Comparison of ENCODE assay signal across 10 mouse cellular contexts in genomic region chr8:3628014-3628413, GRCm38 (mm10). TPM values are rescaled to one million over a fixed set of nuclear protein-coding genes. Genes with fewer than 3 reads are reported as not detected.
DNase-seq lines count a peak whose midpoint lies in the region; ATAC-seq lines count a peak whose summit lies in the region.
"Had no signal": no experiment of that assay in that cellular context is flagged by ENCODE, and none has a peak within 500 bp of the region (broad histone marks: within the 10 kb centered on the region; RNA-seq: fewer than 3 reads in every experiment).

No protein-coding gene starts in this region.

- WGBS in liver, embryonic 11.5 days: 34% methylated on average over 5 of the region's 5 CpGs
- WGBS in hindbrain, embryonic 14.5 days: 31% methylated on average over 5 of the region's 5 CpGs

- H3K27me3 ChIP-seq in liver, embryonic 11.5 days (replicated peaks; ENCODE audit: control insufficient read depth, insufficient read depth, low read length): no peaks in the 10 kb centered on the region
- H3K27me3 ChIP-seq in hindbrain, embryonic 14.5 days (ENCODE audit: control insufficient read depth, insufficient read depth, low read length): 0 out of 2 replicates have a peak, but pooled peaks cover 10% of the 10 kb centered on the region

- H3K4me1 ChIP-seq in liver, embryonic 11.5 days (replicated peaks; ENCODE audit: control insufficient read depth, insufficient read depth, low read length): no peaks in the 10 kb centered on the region
- H3K4me1 ChIP-seq in hindbrain, embryonic 14.5 days (replicated peaks; ENCODE audit: control insufficient read depth, insufficient read depth, low read length): peaks cover 5% of the 10 kb centered on the region; the same call in 1 of the 2 replicates
- H3K4me1 ChIP-seq: lung, embryonic 15.5 days had no signal

- no peak overlapping the region for H3K4me2 ChIP-seq in liver, embryonic 11.5 days
- no peak overlapping the region for H3K4me2 ChIP-seq in hindbrain, embryonic 14.5 days (replicated peaks)
- H3K4me2 ChIP-seq: lung, embryonic 15.5 days had no signal

- no peaks in the 10 kb centered on the region for H3K9me3 ChIP-seq in liver, embryonic 11.5 days (ENCODE audit: control insufficient read depth, low read length)
- no peaks in the 10 kb centered on the region for H3K9me3 ChIP-seq in hindbrain, embryonic 14.5 days (ENCODE audit: control insufficient read depth, low read length)
- H3K9me3 ChIP-seq: lung, embryonic 15.5 days had no signal

- H3K27ac ChIP-seq in liver, embryonic 11.5 days (ENCODE audit: low read depth, low read length): no peak overlapping the region
- no peak overlapping the region for H3K27ac ChIP-seq in hindbrain, embryonic 14.5 days
- H3K27ac ChIP-seq: lung, embryonic 15.5 days had no signal

- no peak overlapping the region for H3K9ac ChIP-seq in liver, embryonic 11.5 days (ENCODE audit: low read depth, low read length)
- no peak overlapping the region for H3K9ac ChIP-seq in hindbrain, embryonic 14.5 days
- H3K9ac ChIP-seq: lung, embryonic 15.5 days had no signal

- DNase-seq in adrenal gland, postnatal 14 days: peak; percentile 51
- DNase-seq in adrenal gland, postnatal 4 days (ENCODE audit: low spot score in 2 of 2): no peak
- DNase-seq in liver, embryonic 11.5 days (ENCODE audit: low spot score): no peak
- DNase-seq in liver: no peak
- peak; percentile 73 for DNase-seq in induced T-regulatory cell, adult 2 months (ENCODE audit: low read depth)
- DNase-seq in naive thymus-derived CD4-positive, alpha-beta T cell, adult 2 months (ENCODE audit: low read depth): peak; percentile 60
- no peak for DNase-seq in adrenal gland, adult 18-20 months (ENCODE audit: low spot score in 2 of 2)
- no peak for DNase-seq in hindbrain, embryonic 14.5 days (ENCODE audit: low spot score)

- ATAC-seq in liver, embryonic 11.5 days (replicated peaks; ENCODE audit: low FRiP score): 0 out of 2 replicates have a peak, but pooled peaks have one; percentile 25
- no peak for ATAC-seq in hindbrain, embryonic 14.5 days (ENCODE audit: low FRiP score)

- 0 out of 2 replicates have a peak, but pooled peaks cover 2% of the 10 kb centered on the region for H3K36me3 ChIP-seq in liver, embryonic 11.5 days (ENCODE audit: control insufficient read depth, insufficient read depth, low read length)
- no peaks in the 10 kb centered on the region for H3K36me3 ChIP-seq in hindbrain, embryonic 14.5 days (replicated peaks; ENCODE audit: control insufficient read depth, insufficient read depth)
- H3K36me3 ChIP-seq: lung, embryonic 15.5 days had no signal

- H3K4me3 ChIP-seq in liver, embryonic 11.5 days (ENCODE audit: low read depth, low read length): no peak overlapping the region
- H3K4me3 ChIP-seq in hindbrain, embryonic 14.5 days (replicated peaks; ENCODE audit: low read length): no peak overlapping the region
- H3K4me3 ChIP-seq: lung, embryonic 15.5 days had no signal

RNA-seq across cellular contexts. Expression of gene Pcp2, which starts 2.7 kb away (rescaled TPM):
- not detected in 2 replicates for total RNA-seq in adrenal gland, postnatal 14 days (2021)
- not detected for total RNA-seq in adrenal gland, postnatal 4 days (2021)
- polyA plus RNA-seq in liver, embryonic 11.5 days (2014; fragmentation: Nextera tagmentation; extraction: Ambion mirVana): 0.40 TPM in 1 of 2 replicates, not detected in the other
- total RNA-seq in adrenal gland, adult 18-20 months (2021): not detected
- 1.0 and 6.3 TPM in 2 replicates for polyA plus RNA-seq in hindbrain, embryonic 14.5 days (2014; fragmentation: Nextera tagmentation; extraction: Ambion mirVana)

RNA-seq across cellular contexts. Expression of gene Stxbp2, which starts 2.7 kb away (rescaled TPM):
- total RNA-seq in adrenal gland, postnatal 14 days (2021): 79.6 and 116 TPM in 2 replicates
- total RNA-seq in adrenal gland, postnatal 4 days (2021): 100 to 1,000 TPM; 107 to 136 TPM
- polyA plus RNA-seq in liver, embryonic 11.5 days (2014; fragmentation: Nextera tagmentation; extraction: Ambion mirVana): 97.5 and 105 TPM in 2 replicates
- total RNA-seq in adrenal gland, adult 18-20 months (2021): 10 to 100 TPM; 87.5 to 98.8 TPM
- 23.3 and 32.3 TPM in 2 replicates for polyA plus RNA-seq in hindbrain, embryonic 14.5 days (2014; fragmentation: Nextera tagmentation; extraction: Ambion mirVana)

RNA-seq across cellular contexts. Expression of gene Pet100, which starts 6.7 kb away (rescaled TPM):
- total RNA-seq in adrenal gland, postnatal 14 days (2021): 121 TPM in 2 replicates
- 10 to 100 TPM; 90.1 to 98.4 TPM for total RNA-seq in adrenal gland, postnatal 4 days (2021)
- 102 and 111 TPM in 2 replicates for polyA plus RNA-seq in liver, embryonic 11.5 days (2014; fragmentation: Nextera tagmentation; extraction: Ambion mirVana)
- total RNA-seq in adrenal gland, adult 18-20 months (2021): 100 to 1,000 TPM; 117 to 148 TPM
- polyA plus RNA-seq in hindbrain, embryonic 14.5 days (2014; fragmentation: Nextera tagmentation; extraction: Ambion mirVana): 75.4 and 92.8 TPM in 2 replicates

RNA-seq across cellular contexts. Expression of gene Xab2, which starts 6.9 kb away (rescaled TPM):
- 31.5 and 38.2 TPM in 2 replicates for total RNA-seq in adrenal gland, postnatal 14 days (2021)
- total RNA-seq in adrenal gland, postnatal 4 days (2021): 10 to 100 TPM; 48.2 to 48.8 TPM
- polyA plus RNA-seq in liver, embryonic 11.5 days (2014; fragmentation: Nextera tagmentation; extraction: Ambion mirVana): 60.5 and 66.8 TPM in 2 replicates
- total RNA-seq in adrenal gland, adult 18-20 months (2021): 10 to 100 TPM; 34.1 to 39.1 TPM
- 42.9 and 49.1 TPM in 2 replicates for polyA plus RNA-seq in hindbrain, embryonic 14.5 days (2014; fragmentation: Nextera tagmentation; extraction: Ambion mirVana)

RNA-seq across cellular contexts. Expression of gene Retn, which starts 27.6 kb away (rescaled TPM):
- total RNA-seq in adrenal gland, postnatal 14 days (2021): 9.5 and 19.9 TPM in 2 replicates
- 1 to 10 TPM; 1.3 to 1.7 TPM for total RNA-seq in adrenal gland, postnatal 4 days (2021)
- 0.29 and 0.40 TPM in 2 replicates for polyA plus RNA-seq in liver, embryonic 11.5 days (2014; fragmentation: Nextera tagmentation; extraction: Ambion mirVana)
- total RNA-seq in adrenal gland, adult 18-20 months (2021): 100 to 1,000 TPM; 182 to 325 TPM
- polyA plus RNA-seq in hindbrain, embryonic 14.5 days (2014; fragmentation: Nextera tagmentation; extraction: Ambion mirVana): 0.25 and 0.39 TPM in 2 replicates
- polyA plus RNA-seq: C2C12; lung, embryonic 15.5 days had no signal

Comparison
In these comparisons a context has a peak if more than half of its experiments do, and no peak if none do; other contexts are left out.
1. DNase-seq: peak in adrenal gland, postnatal 14 days (single experiment), induced T-regulatory cell, adult 2 months (single experiment) and naive thymus-derived CD4-positive, alpha-beta T cell, adult 2 months (single experiment); none in adrenal gland, postnatal 4 days (0 of 2), liver, embryonic 11.5 days (single experiment), liver (single experiment), adrenal gland, adult 18-20 months (0 of 2) and hindbrain, embryonic 14.5 days (single experiment).